Mouse (Mus musculus) spleen, postnatal 36 days (tissue): ENCODE results near the gene Ankrd12.
"Not testable (repeated sequence)": the region's sequence is repeated elsewhere in the genome, so short reads cannot be mapped to it uniquely, and the experiment has no call there.

Experiments
- DNase-seq, 2 experiments: peaks; one replicate each; pipeline ENCODE4 v3.0.0; 2022; ENCODE audit warnings: low spot score in 2 of 2, mixed read lengths in 1 of 2

Ankrd12 gene

DNA sequence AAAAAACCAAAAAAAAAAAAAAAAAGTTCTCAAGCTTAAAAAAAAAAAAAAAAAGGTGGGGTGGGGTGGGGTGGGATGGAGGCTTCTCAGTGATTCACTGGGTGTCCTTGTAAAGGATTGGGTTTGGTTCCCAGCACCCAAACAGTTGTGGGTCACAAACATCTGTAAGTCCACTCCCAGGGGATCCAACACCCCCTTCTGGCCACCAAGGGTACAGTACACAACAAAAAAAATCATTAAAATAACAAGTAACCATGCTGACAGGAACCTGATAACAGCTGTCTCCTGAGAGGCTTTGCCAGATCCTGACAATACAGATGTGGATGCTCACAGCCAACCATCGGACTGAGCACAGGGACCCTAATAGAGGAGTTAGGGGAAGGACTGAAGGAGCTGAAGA is 7.6 kb upstream of the Ankrd12 start:
- no peak for DNase-seq

DNA sequence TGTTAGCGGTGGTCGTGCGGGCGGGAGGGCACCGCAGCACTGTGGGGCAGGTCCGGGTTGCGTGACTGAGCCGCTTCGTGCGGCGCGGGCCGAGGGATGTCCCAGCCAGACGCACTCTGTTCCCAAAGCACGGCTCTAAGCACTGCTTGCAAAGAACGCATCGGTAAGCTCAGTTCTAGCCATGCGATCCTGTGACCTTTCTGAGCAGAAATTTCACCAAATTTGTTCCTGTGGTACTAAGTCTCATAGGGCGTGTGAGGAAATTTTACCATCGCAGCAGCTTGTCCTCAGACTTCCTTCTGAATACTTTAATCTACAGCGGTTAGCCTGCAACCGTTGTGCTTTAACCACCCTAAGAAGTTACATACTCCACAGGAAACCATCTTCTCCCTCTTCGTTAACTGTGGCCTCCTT is 555 bp upstream of the Ankrd12 start:
- DNase-seq: peak in 1 of 2 experiments; percentile 10

DNA sequence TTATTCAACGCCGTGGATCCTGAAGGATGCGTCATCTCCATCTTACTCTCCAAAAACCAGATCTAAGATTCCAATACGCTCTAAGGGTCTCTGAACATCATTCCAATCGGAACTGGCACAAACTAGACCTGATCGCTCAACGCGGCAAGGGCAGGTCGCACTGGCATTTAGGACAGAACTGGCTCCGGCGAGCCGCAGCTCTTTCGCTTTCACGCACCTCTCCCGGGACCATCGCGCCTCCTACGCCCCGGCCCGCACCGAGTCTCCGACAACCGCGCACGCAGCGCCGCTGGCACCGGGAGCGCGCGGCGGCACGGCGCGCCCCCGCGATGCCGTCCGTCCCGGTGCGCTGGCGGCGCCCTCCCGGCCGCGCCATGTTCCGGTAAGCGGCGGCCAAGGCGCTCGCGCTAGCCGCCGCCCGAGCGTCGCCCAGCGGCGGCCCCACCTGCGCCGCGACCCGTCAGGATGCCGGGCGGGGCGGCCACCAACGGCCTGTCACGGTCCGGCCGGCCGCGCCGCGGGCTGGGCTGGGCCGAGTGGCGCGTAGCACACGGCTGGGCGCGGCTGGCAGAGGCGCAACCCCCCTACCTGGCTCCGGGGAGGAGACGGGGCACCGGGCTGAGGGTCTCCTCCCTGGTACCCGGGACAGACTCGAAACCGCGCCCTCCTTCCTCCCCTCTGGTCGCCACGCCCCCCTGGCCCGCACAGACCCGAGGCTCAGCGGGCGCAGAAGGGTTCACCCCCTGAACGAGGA is 538 bp downstream of the Ankrd12 start:
- DNase-seq: peak in 1 of 2 experiments; percentile 30

DNA sequence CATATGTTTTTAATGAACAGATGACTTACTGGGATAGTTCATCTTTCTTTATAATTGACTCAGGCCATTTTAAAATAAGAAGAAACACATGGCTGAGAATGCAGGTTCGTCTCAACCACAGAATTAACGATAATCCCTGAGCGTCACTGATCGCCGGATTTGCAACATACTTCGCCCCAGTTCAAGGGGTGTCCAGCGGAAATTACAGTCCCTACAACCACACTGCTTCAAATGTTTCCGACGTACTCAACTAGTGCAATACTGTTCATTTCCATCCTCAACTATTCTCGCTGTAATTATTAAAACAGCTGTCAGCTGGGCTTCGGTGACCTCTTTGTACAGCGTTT is 1.1 kb downstream of the Ankrd12 start:
- peak in 1 of 2 experiments; percentile 23 for DNase-seq

DNA sequence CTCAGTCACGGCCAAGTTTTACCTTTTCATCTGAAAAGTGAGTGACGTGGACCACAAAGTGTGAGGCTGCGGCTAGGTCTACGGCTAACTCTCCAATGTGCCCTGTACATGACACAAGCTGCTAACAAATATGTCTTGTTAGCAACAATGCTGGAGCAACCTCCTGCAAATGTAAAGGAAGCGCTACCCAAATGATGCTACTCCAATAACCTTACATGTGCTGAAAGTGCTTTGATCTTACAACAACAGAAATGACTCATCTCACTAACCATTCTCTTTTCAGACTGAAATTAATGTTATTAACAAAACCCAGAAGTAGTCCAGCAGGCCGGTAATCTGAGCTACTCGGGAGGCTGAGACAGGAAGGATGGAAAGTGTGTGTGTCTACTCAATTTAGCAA is 2.9 kb downstream of the Ankrd12 start:
- no peak for DNase-seq

DNA sequence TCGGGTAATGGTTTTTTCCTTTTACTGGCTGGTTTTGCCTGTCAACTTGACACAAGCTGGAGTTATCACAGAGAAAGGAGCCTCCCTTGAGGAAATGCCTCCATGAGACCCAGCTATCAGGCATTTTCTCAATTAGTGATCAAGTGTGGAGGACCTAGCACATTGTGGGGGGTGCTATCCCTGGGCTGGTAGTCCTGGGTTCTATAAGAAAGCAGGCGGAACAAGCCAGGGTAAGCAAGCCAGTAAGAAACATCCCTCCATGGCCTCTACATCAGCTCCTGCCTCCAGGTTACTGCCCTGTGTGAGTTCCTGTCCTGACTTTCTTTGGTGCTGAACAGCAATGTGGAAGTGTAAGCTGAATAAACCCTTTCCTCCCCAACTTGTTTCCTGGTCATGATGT is 7.9 kb downstream of the Ankrd12 start:
- not testable (repeated sequence) for DNase-seq

DNA sequence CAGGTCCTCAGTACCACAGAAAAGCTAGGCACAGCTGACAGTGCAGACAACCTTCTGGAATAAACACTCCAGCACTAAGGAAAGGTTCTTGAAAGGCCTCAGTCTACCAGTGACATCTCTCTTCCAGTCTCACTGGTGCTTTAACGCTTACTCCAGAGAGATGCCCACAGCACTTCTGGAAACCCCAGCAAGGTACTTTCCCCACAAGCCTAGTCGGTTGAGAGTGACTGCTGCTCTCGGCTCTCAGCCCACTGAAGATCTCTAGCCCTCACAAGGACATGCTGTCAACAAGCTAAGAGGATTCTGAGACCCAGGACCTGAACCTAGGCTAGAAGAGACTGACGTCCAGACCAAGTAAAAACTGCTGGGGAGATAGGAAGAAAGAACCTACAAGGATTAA is 11.8 kb downstream of the Ankrd12 start:
- no peak for DNase-seq

DNA sequence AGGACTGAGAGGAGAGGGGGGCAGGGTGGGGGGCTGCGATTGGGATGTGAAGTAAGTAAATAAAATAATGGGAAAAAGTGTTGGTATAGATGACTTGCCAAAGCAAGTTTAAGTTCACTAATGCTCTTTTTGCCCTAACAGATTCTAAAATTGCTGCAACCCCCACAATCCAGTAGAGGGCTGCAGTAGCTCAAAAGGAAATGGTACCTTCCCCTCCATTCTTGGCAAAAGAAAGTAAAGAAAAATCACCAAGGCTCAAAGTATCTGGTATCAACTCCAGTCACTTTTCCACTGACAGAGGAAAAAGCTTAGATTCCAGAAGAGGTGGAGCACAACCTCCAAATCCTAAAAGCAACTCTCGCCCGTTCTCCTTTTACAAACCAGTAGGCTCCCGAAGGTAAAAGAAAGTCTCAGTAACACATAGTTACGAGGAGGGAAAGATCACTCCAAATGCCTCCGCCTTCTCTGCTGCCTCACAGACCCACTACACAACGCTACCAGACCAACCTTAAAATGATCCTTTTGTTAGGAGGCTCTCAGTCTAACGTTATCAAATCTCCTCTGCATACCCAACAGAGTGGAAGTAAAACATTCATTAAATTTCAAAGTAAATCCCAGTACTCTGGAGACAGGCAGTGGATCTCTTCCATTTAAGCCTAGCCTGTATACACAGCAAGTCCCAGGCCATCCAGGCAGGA is 15.5 kb downstream of the Ankrd12 start:
- DNase-seq: no peak

DNA sequence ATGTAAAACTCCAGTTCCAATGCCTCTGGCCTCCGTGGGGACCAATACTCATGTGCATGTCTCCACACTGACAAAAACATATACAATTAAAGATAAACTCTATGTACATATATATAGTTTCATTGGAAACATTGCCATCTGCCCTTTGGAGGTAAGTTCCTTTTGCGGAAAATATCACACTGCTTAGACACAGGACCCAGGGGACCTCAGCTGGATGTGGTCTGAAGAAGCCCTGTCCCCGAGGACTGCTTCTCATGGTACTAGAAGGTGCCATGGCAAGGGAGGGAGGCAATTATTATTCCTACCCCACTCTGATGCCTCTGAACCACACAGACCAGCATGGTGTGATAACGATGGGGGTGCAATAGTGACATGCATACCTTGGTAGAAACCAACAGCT is 18.7 kb downstream of the Ankrd12 start:
- peak; percentile 16 to 20 for DNase-seq

DNA sequence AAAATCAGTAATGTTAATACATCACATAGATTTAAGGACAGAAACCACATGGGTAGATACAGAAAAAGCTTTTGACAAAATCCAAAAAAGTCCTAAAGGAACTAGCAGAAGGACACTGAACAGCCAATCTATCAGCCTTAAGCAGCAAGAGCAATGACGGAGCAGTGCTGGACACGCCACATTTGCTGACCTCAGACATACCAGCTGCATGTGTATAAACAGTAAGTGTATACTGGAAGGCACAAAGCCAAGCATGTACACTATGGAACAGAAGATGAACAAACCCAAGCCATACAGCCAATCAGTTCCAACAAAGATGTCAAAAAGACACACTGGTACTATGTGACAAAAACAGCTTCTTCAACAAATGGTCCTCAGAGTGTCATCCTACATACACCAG is 19.7 kb downstream of the Ankrd12 start:
- no peak for DNase-seq

DNA sequence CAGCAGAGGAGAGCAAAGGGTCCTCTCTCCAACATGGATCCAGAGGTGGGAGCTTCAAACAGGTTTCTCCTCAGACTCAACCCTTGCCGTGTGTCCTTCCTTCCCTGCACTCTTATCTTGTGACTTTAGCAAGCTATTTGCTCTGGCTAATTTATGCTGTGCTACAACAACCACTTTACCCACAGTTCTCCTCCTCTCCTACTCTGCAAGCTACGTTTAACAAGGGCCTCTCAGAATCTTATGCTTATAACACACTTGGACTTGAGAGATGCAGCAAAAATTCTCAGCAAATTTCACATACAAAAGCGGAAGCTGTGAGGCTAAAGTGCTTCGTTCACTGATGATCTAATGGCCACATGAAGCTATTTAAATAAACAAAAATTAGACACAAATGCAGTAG is 23.5 kb downstream of the Ankrd12 start:
- DNase-seq: no peak

DNA sequence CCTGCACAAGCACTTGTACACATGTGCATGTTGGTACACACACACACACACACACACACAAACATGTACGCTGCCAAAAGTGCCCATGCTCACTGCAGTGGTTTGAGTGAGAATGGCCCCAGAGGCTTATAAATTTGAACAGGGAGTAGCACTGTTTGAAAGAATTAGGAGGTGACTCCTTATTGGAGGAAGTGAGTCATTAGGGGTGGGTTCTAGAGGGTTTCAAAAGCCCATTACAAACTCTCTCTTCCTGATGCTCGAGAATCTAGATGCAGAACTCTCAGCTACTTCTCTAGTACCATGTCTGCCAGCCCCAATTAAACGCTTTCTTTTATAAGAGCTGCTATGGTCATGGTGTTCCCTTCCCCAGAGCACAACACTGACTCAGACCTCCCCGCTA is 28.1 kb downstream of the Ankrd12 start:
- DNase-seq: no peak

DNA sequence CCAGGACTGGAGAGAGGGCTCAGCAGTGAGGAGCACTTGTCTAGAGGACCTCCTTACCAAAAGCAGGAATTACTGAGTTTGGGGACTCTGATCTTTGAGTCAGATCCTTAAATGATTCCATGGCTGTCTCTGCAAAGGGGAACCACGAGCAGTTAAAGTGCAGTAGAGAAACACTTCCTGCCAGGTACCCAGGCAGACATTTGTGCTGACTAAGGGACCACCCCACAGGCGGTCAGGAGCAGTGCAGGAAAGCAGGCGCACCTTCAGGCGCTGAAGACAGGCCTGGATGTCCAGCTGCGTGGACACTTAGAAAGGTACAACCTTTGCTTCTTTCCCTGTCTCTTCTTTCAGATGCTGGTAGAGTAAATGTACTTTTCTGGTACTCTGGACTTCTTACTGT is 28.7 kb downstream of the Ankrd12 start:
- no peak for DNase-seq

DNA sequence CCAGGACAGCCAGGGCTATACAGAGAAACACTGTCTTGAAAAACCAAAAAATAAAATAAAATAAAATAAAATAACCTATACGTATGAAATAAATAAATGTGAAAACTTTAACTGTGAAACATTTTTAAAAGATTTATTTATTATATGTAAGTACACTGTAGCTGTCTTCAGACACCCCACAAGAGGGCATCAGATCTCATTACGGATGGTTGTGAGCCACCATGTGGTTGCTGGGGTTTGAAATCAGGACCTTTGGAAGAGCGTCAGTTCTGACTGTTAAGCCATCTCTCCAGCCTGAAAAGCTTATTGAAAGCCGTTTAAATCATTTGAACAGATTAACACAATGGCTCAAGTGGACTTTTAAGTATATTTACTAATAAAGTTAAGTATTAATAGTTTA is 33.2 kb downstream of the Ankrd12 start:
- not testable (repeated sequence) for DNase-seq

DNA sequence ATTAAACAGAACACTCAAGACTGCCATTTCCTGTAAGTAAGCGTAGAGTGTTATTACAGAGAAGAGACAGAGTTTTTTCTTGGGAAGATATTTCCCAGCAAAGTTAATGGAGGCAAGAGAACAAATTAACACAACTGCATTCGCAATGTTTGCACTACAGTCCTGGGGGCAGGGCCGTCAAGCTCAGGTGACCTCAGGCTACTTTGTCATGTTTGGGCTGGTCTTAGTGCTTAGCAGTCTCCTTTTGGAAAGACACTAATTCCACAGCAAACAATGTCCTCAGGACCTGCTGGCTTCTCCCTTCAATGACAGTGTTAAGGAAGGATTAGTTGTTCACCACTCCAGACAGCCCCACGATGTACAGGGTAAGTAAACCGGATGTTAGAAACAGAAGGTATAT is 35.9 kb downstream of the Ankrd12 start:
- no peak for DNase-seq

DNA sequence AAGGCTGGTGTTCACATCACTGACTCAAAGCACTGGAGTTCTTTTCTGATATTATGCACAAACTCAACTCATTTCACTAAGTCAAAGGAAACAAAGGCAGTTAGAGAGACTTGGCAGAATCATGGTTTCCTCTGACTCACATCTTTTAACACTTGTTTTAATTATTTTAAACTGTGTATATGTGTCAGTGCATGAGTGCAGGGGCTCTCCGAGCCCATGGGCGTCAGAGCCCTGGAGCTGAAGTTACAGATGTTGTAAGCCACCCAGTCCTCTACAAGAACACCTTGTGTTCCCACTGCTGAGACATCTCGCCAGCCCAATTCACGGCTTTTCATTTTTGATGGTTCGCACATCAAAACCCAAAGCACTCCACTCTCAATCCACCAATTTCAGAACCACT is 43.6 kb downstream of the Ankrd12 start:
- DNase-seq: no peak

DNA sequence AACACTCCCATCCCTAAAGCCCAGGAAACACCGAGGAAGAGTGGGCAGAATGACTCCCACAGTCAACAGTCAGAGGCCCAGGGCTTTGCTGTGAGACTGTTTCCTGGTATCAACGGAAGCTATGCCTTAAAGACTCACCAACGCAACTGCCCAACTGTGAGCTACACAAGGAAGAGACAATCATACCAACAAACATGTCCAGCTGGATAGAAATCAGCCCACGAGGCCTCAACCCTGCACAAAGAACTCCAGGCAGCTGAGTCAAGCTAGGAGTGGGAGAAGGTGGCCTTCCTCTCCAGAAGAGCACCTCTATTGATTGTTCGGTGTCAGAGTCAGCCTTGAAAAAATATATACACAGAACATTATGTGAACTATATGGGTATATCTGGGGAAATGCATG is 44.9 kb downstream of the Ankrd12 start:
- no peak for DNase-seq

DNA sequence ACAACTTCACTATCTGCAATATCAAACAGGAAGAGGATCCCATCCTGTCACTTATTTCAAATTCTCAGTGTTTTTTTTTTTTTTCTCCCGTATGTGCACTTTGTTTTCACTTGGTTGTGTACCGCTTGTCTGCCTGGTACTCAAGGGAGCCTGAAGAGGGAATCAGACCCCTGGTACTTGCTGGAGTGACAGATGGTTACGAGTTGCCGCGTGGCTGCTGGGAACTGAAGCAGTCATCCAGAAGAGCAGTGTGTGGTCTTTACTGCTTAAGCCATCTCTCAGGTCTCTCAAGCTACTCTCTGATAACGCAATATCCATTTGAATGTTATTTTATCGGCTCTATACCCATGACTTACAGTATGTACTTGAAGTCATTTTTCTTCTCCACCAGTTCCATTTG is 52.7 kb downstream of the Ankrd12 start:
- no peak for DNase-seq

DNA sequence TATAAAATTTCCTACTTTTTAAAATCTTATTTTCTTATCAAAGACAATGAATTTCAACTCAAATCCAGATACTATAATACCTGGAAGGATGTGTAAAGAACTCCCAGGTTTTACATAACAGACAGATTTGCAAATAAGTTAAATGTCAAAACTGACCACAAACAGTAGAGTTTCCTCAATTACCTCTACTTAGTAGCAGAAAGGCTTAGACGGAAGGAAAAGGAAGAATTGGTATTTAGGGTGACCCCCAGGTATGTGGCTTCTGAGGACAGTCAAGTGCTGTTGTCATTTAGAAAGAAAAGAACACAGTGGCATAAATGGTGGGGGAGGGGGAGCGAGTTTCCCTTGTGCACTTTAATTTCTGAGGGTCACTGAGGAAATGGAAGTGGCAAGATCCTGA is 65.1 kb downstream of the Ankrd12 start:
- DNase-seq: no peak

DNA sequence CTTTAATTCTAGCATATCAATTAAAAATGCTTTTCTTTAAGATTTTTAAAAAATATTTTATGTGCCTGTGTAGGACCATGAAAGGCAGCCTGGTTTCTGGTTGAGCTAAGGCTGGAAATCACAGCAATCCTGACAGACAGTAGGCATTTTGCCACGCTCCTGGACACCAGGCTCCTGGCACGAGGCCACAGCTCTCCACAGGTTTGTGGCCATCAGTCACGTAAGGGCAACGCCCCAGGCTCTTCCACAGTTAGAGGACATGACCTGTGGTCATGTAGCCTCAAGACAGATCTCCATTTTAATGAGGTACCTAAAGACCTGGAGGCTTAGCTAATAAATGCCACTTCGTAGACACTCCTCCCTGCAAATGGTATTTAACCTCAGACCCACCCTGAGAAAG is 69.0 kb downstream of the Ankrd12 start:
- DNase-seq: no peak

DNA sequence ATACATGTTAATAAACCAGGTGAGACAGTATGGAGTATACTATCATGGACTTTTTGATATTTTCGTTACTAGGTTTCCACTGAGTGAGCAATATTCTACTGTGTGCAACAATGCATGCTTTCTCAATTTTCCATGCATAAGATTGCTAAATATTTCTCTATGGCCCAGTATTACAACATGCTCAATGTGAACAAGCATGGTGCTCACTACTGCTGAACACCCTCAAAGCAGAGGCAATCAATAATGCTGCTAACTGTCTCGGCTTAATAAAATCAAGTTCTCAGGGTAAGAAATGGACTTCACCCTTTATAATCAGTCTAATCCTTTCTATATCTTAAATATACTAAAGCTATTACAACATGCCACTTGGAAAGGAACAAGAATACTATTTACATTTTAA is 69.4 kb downstream of the Ankrd12 start:
- no peak for DNase-seq

DNA sequence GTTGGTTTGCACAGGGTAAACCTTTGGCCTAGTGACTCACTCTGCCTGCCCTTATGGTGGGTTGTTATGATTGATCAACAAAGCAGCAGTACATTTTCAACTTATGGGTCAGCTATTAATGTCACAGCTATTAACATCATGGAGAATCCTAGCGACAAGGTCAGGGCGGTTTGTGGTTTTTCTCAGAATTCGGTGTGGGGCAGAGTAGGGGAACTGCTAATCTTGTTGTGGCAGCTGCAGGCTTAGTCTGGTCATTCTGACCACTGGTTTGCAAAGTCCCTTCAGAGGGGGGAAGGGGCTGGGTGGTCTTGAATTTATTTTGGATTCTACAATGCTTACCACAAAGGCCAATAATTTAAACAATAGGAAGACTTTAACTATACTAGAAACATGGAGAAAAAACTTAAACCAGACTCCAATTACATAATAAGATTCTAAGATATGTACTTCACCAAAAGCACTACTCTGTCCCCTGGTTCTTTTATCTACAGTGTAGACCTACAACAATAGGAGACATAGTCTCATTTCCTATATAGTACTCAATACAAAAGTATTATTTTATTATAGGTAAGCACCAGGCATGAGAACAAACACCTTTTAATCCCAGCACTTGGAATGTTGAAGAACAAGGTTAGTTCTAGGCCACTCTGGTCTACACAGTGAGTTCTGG is 88.6 kb downstream of the Ankrd12 start:
- peak in 1 of 2 experiments; percentile 6 for DNase-seq

DNA sequence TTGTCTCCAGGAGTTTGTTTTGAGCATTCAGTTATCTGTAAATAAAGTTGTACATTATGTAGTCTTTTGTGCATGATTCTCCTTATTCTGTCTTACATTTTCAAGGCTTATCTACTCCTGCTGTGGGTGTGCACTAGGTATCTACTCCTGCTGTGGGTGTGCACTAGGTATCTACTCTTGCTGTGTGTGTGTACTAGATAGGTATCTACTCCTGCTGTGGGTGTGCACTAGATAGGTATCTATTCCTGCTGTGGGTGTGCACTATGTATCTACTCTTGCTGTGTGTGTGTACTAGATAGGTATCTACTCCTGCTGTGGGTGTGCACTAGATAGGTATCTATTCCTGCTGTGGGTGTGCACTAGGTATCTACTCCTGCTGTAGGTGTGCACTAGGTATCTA is 100.2 kb downstream of the Ankrd12 start:
- DNase-seq: not testable (repeated sequence)
